Comparison of ENCODE assay signal across 12 mouse cellular contexts in the genomic region with DNA sequence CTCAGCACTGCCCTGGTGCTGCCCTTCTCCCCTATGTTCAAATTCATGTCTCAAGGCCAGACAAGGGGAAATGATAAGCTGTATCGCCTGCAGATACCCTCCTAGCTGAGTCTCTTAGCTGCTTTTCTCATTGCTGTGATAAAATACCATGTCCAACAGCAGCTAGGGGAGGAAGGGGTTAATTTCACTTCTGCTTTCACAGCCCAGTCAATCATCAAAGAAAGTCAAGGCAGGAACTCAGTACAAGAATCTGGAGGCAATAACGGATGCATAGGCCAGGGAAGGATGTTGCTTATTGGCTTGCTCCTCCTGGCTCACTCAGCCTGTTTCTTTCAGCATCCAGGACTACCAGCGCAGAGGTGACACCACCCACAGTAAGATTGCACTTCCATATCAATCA.
"Had no signal": no experiment of that assay in that cellular context is flagged by ENCODE, and none has a peak within 500 bp of the region (broad histone marks: within the 10 kb centered on the region; RNA-seq: fewer than 3 reads in every experiment).

No protein-coding gene starts in this region.

- H3K27ac ChIP-seq: limb, embryonic 12.5 days; liver, embryonic 13.5 days; lung, embryonic 15.5 days; macrophage; midbrain, embryonic 12.5 days had no signal

- H3K4me1 ChIP-seq: liver, embryonic 13.5 days; lung, embryonic 15.5 days; megakaryocyte, embryonic 14.5 days; midbrain, embryonic 12.5 days had no signal

- ATAC-seq: liver, postnatal 0 days had no signal

- DNase-seq: layer of hippocampus, adult 9-11 months; liver; liver, embryonic 13.5 days; lung, postnatal 14 days; thymus, adult 18-20 months; thymus, postnatal 14 days had no signal

- H3K4me3 ChIP-seq: limb, embryonic 12.5 days; liver, embryonic 13.5 days; lung, embryonic 15.5 days; megakaryocyte, embryonic 14.5 days; midbrain, embryonic 12.5 days had no signal

- H3K9ac ChIP-seq: limb, embryonic 12.5 days; liver, embryonic 13.5 days; liver, postnatal 0 days; lung, embryonic 15.5 days; midbrain, embryonic 12.5 days had no signal

- H3K27me3 ChIP-seq: liver, embryonic 13.5 days; lung, embryonic 15.5 days; midbrain, embryonic 12.5 days had no signal

- H3K36me3 ChIP-seq: limb, embryonic 12.5 days; liver, embryonic 13.5 days; lung, embryonic 15.5 days; midbrain, embryonic 12.5 days had no signal
